Mouse (Mus musculus): ENCODE data around the gene Bco1.

- TF ChIP-seq POLR2A (IDR thresholded peaks at IDR 0.05; ENCODE audit: borderline replicate concordance, extremely low read depth, low read depth, low read length) (no peak), CTCF (IDR thresholded peaks at IDR 0.05; ENCODE audit: insufficient read depth, low read length) (no peak)
Measured at GRCm38 (mm10) chr8:117055097-117055496, 40.6 kb upstream of the Bco1 start.
